Mouse (Mus musculus): ENCODE data around the gene Gm10570.

The Gm10570 gene

DNA sequence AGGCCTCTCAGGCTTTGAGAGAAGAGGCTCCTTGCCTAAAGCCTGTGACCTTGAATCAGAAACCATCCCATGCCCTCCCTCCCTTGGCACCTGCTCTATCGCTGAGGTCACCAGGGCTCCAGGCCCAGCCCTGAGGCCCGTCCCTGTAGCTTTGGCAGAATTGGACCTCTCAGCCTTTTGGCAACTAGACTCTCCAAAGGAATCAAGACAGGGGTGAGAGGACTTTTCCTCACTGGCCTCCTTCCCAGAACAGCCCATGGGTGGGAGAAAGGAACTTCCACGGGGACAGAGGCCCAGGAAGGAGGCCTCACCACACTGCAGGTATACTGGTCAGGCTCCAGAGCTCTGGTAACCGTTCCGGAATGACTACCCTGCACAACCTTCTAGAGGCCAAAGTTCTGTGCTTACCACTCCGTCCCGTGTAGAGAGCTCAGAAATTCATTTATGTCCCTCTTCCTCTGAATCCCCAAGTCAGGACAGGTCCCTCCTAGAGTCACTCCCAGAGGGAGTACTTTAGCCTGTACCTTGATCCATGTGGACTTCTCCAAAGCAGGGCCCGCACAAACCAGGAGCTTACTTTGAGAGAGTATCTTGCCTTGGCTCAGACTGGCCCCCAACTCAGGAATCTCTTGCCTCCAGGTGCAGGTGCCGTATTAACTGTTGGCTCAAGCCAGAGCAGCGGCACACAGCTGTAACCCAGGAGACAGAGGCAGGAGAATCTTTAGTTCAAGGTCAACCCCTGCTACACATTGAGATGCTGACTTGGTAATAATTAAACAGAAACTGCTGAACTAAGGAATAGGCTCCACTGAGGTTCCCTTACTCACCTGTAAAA is 1.5 kb downstream of the Gm10570 start:
- DNase-seq (ENCODE audit: inconsistent age in 2 of 2, low spot score in 1 of 2), result peak; percentile 63 to 75

DNA sequence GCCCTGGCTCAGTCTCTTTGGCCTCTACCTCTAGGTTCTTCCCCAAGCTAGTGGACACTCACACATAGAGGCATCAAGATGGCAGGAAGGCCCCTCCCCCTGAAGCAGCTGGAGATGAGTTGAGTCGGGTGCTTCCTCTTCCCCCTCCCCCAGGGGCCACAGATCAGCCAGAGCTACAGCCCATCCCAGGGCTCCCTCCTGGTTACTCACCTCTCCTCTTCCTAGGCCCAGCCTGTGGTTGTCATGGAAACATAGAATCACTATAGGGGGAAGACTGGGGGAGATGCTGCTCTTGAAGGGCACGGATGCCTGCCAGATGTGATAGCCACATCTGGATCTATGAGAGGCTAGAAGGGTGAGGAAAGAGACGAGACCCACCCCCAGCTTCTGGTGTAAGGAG is 3.7 kb downstream of the Gm10570 start:
- DNase-seq (ENCODE audit: inconsistent age in 2 of 2, low spot score in 1 of 2), result no peak

DNA sequence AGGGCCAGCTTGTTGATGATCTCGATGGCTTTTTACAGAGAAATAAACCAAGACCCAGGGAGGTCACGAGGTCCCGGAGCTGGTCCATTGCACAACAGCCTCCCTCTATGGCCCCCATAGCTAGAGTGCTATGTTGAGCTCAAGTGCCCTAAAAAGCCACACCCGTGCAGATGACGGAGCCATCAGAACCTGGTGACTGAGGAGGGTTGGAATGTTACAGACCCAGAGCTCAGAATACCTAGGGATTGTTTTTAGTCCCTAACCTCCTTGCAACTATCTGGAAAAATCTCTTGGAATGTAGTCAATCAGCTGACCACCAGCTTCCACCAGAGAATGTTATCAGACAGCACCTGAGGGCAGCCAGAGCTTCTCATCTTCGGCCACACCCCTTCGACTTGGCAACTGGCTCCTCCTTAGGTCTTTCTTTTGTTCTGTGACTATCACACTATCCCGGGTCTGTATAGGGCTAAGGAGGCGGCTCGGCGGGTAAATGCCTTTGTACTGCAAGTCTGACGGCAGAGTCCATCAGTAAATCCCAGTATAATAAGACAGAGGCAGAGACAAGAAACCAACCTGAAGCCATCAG is 6.1 kb downstream of the Gm10570 start:
- DNase-seq (ENCODE audit: inconsistent age in 2 of 2, low spot score in 1 of 2), result no peak

DNA sequence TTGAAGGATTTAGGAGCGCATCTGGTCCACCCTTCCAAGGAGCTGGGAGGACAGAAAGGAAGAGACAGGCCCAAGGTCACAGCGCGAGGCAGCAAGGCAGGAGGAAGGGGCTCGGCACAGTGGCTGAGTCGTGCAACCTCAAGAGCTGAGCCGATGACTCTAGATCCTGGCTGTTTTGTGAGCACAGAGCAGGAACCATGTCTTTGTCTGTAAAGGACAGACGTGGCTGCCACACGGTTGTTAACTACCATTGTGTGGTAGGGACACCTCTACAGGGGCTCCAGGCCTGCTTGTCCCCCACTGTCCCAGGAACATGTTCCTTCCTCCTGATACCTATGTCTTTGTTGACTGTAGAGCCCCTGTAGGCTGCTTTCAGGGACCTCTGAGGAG is 8.8 kb downstream of the Gm10570 start:
- no peak for DNase-seq (ENCODE audit: inconsistent age in 2 of 2, low spot score in 1 of 2)

DNA sequence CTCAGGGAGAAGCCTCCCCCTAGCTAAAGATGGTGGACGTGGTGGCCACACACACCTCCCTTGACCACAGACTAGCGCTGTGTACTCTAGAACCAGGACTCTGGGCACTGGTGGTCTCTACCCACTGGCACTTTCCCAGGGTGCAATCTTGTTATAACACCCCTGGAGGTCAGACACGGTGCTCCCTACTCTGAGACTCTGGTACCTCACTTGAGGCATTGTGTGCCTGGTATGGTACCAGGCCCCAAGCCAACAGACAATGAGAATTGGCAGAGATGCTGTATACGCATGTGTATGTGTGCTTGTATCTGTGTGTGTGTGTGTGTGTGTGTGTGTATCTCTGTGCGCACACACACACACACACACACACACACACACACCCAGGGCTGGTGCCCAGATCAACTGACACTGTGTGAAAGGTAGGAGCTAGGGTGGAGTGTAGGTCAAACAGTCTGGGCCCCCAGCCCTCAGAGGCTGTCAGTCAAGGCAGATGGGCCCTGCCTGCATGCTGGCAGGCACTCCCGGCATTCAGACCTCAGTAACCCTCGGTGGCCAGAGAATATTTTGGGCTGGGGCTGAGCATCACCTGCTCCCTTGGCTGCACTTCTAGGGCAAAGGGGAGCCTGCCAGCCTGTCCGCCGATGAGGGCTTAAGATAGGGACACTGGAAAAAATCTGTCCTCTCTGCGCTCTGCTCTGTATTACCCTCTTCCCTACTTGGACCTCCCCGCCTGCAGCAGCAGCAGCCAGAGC is 9.4 kb downstream of the Gm10570 start:
- DNase-seq (ENCODE audit: inconsistent age in 2 of 2, low spot score in 1 of 2), result no peak

DNA sequence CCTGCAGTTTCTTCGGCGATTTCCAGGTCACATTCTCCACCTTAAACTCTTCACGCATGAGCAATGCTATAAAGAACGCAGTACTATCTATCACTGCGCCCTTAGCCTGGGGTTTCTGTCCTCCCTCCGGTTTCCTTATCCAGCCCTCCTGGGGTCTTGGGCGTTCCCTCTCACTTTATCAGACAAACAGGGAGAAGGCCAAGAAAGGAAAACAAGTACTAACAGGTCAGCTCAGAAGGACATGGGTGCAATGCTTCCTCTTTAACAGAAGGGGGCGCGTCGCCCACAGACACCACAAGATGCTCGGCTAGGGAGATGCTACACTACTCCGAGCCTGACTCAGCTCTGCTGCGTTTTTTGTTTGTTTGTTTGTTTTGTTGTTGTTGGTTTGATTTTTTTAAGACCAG is 11.3 kb downstream of the Gm10570 start:
- peak in 1 of 2 experiments; percentile 62 for DNase-seq (ENCODE audit: inconsistent age in 2 of 2, low spot score in 1 of 2)

DNA sequence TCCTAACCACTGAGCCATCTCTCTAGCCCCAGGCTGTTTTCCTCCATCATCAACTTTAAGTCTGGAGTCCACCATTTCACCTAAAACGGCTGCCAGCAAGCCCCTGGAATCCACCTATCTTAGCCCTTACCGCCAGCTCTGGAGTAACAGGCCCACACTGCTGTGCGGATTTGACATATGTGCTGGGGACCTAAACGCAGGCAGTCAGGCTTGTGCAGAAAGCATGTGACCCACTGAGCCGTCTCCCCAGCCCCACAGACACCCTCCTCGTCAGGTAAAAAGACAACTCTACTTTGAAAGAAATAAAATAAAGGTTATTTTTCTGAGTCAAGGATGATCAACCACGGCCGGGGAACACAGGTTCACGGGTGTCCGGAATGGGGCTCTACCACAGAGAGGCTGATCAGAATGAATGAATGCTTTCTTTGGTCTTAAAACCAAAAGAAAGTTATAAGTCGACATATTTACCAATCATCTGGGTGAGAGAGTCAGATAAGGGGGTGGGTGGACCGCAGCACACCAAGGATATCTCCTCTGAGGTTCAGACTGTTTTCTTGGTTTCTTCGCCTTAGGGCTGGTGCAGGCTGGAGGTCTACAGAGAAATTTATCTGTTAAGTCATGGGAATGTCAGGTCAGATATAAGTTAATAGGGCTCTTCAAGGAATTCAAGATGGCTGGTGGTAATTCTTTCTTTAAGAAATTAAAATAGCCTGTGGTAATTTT is 12.1 kb downstream of the Gm10570 start:
- DNase-seq (ENCODE audit: inconsistent age in 2 of 2, low spot score in 1 of 2), result no peak

DNA sequence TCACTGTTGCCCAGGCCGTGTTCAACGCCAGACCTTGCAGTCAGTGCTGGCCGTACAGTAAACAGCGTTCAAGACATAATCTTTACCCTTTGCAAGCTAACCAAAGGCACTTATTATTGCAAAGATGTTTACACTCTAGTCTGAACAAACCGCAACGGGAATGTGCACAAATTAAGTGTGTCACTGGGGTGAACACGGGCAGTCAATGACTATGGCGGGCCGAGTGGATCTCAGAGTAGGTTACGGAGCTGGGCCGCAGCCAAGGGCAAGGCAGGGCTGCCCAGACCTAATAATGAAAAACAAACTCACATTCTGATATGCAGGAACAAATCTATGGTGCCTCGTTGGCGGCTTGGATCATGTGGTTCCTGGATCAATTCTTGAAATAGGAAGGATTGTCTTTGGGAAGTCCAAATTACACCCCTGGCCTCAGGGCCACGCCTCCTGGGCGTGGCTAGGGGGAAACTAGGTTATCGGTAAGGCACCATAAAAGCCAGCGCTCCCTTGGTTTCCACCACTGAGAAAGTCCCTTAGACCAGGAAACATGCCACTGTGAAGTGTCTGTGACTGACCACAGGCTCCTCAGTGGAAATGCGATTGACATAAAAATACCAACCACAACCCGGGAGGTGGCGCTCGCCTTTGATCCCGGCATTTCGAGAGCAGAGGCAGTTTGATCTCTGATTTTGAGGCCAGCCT is 13.3 kb downstream of the Gm10570 start:
- peak in 1 of 2 experiments; percentile 36 for DNase-seq (ENCODE audit: inconsistent age in 2 of 2, low spot score in 1 of 2)

DNA sequence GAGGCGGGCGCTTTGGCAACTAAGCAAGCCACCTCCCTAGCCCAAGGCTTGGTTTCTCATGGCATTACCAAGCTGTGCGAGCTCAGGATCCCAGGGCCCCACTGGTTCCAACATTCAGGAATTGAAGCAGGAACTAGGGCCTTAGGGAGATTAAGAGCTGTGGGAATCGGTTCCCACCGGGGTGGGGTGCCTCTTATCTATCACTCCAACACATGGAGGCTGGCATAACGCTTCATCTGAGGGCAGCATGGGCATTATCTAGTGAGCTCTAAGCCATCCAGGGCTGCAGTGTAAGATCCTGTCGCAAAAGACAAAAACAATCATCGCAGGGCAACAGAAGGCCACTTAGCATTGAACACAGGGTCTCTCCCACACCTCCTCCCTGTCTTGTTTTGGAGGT is 14.0 kb downstream of the Gm10570 start:
- DNase-seq (ENCODE audit: inconsistent age in 2 of 2, low spot score in 1 of 2), result no peak

DNA sequence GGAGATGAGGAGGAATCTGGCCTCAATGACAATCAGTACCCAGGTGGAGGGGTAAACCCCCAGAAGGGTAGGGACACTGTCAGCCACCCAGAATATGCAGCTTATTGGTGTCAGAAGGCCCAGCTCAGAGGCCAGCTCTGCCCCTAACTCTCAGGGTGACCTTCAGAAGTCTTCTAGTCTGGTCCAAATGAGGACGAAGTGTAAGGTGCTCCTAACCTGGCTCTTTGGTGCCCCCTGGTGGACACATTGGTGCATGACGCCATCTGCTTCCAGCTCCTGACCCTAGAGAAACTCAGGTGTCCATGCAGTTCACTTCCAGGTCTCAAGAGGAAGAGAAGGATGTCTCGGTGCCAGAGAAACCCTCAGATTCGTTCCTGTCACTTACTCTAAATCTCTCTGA is 16.2 kb downstream of the Gm10570 start:
- DNase-seq (ENCODE audit: inconsistent age in 2 of 2, low spot score in 1 of 2), result peak; percentile 69 to 91

DNA sequence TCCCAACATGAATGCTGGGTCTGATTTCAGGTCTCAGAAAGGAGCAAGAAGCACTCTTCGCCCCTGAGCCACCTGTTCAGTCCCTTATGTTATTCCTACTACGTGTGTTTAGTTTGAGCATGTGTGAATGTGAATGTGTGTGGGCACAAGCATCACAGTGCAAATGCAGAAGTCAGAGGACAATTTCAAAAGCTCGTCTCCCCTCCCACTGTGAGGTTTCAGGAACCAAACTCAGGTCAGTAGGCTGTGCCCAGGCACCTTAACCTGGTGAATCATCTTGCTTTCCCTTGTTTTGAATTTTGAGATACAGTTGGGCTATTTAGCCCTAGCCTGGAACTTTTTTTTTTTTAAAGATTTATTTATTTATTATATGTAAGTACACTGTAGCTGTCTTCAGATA is 18.6 kb downstream of the Gm10570 start:
- no peak for DNase-seq (ENCODE audit: inconsistent age in 2 of 2, low spot score in 1 of 2)

DNA sequence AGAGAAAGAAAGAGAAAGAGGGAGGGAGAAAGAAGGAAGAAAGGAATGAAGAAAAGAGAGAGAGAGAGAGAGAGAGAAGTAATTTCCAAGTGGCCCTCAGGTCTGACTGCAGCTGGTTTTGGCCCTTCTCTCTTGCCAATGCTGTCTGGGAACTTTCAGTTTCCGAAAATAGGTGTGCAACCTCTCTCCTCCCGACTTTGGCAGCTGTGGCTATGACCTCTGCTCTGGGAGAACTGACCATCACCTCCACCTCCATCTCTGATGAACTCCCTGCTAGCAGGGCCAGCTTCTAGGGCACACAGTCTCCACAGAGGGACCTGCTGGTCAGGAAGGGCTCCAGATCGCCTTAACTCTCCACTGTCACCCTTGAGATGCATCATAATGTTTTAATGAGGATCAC is 21.9 kb downstream of the Gm10570 start:
- no peak for DNase-seq (ENCODE audit: inconsistent age in 2 of 2, low spot score in 1 of 2)

DNA sequence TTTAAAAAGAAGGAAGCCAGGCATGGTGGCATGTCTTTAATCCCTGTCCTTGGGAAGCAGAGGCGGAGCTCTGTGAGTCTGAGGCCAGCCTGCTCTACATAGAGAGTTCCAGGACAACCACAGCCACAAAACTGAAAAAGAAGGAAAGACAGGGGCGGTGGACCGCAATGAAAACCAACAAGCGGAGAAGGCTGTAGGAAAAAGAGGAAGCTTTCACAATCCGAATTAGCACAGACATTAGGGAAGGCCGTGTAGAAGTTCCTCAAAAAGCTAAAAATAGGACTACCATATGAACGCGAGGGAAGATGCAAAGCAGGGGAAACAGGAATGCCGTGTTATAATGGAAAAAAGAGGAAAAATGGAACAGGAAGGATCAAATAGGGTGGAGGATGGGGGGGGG is 24.6 kb downstream of the Gm10570 start:
- no peak for DNase-seq (ENCODE audit: inconsistent age in 2 of 2, low spot score in 1 of 2)

DNA sequence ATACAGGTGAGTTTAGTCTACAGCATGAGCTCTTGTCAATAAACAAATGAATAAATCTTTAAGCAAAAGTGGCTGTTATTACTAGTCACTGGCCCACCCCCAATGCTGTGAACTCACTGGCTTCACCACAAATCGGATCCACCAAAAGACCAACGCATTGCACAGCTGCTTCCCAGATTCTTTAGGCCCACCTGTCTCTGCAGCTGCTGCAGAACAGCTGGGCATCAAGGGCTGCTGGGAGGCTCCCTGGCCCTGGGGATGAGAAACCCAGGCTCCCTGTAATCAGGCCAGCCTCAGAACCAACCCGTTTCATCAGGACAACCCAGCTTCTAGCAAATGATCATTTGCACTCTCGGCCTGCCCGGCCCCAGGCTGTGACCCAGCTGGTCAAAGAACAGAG is 25.6 kb downstream of the Gm10570 start:
- DNase-seq (ENCODE audit: inconsistent age in 2 of 2, low spot score in 1 of 2), result no peak

DNA sequence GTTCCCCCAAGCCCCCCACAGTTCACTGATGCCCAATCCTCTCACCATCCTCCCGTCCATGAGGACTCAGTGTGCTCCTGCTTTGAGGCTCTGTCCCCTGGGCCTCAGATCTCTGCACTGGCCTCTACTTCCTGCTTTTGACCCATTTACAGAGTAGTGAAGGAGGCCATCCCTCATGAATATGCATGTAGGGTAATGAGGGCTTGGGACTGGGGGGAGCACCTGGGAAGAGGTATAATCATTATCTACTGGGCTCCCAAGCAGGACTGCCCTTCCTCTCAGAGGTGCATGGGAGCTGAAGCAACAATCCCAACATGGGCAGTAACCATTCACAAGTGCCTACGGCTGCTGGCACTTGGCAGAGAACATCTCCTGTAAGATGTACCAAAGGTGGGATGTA is 29.4 kb downstream of the Gm10570 start, which contains the start of gene Serinc2:
TSS of gene Serinc2 (minus strand) at position 101 of the 400 bp plus-strand sequence.
- no peak for DNase-seq (ENCODE audit: inconsistent age in 2 of 2, low spot score in 1 of 2)

DNA sequence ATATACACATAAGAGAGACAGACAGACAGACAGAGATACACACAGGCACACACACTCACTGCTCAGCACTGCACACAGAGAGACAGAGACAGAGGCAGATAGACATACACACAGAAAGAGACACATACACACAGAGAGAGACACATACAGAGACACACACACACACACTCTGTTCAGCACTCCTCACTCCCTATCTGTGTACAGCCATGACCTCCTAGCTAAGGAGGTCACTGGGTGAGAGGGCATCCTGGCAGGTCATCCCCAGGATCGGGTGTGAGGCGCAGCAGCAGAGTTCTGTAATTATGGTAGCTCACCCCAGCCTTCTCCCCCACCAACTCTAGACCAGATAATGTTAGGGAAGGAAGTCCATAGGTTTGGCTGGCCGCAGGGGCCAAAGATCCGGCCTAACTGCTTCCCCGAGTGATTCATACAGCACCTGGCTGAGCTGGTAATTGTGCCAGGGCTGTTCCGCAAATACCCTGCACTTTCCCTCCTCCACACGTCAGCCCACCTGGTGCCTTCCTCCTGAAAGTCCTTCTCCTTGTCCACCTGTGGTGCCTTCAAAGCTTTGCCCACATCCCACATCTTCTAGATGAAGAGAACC is 31.8 kb downstream of the Gm10570 start:
- no peak for DNase-seq (ENCODE audit: inconsistent age in 2 of 2, low spot score in 1 of 2)

DNA sequence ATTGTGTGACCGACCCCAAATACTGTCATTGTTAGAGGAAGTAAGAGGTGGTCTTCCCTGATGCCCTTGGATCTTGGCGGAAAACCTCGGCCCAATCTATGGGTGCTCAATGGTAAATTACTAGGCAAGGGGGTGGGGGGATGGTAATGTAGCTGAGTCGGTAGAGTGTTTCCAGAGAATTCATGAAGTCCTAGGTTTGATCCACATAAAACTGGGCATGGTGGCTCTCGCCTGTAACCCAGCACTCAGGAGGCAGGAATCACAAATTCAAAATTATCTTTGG is 32.7 kb downstream of the Gm10570 start:
- no peak for DNase-seq (ENCODE audit: inconsistent age in 2 of 2, low spot score in 1 of 2)

DNA sequence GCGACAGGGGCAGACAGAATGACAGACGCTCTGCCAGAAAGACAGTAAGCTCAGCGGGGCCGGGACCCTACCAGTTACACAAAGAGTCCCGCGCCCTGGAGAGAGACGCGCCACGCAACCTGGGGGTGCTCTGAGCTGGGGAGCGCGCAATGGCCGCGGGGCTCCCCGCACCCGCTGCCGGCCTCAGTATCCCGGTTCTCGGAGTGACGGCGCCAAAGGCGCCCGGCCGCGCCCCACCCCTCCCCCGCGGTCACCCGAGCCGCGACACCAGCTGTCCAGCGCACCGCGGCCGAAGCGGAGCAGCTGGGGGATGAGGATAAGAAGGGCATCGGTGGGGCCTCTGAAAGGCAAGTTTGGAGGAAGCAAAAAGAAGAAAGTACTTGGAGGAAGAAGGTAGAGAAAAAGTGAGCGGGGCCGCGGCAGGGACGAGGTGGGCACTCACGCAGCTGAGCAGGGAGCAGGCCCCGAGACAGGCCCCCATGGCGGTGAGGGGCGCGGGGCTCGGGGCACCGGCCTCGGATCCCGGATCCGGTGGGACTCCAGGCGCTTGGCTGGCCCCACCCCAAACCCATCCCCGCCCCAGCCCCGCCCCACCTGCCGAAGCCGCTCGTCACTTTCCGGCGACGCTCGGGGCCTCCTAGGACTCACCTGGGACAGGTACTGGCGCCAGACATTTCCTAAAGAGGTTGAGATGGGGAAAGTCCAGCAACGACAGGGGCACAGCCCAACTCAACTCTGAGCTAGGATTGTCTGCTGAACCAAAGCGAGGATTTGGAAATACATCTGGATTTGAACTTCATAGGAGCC is 33.3 kb downstream of the Gm10570 start:
- DNase-seq (ENCODE audit: inconsistent age in 2 of 2, low spot score in 1 of 2), result no peak

DNA sequence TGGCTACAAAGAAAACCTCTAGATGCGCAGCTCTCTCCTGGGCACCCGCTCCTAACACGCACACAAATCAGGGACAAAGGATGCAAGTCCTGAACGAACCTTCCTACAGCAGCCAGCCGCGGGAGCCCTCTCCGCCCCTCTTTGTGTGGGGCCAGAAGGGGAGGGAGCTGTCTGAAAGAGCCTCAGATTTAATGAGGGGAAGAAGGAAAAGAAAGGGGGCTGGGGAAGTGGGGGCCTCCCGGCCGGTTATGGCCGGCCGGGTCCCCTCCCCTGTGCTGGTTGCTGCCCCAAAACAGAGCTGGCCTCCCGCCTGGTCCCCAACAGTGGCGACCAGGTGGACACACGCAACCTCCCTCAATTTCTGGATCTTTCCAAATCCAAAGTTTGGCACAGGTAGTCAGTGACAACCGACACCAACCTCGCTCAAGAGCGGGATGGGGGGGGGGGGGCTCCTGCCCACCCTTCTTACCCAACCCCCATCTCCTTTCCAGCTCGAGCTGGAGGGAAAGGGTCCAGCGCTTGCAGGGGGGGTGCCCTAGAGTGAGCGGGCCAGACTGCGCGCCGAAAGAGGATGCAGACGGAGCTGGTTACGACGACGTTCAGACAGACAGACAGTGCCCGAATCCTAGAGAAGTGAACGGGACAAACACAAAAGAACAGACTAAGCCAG is 34.0 kb downstream of the Gm10570 start:
- DNase-seq (ENCODE audit: inconsistent age in 2 of 2, low spot score in 1 of 2), result no peak

All from adrenal gland, adult (tissue).